Mouse (Mus musculus): ENCODE measurements around the gene Sorbs1.
A peak's percentile ranks its signal among the peaks of the same experiment; 100 is the strongest.

DNA sequence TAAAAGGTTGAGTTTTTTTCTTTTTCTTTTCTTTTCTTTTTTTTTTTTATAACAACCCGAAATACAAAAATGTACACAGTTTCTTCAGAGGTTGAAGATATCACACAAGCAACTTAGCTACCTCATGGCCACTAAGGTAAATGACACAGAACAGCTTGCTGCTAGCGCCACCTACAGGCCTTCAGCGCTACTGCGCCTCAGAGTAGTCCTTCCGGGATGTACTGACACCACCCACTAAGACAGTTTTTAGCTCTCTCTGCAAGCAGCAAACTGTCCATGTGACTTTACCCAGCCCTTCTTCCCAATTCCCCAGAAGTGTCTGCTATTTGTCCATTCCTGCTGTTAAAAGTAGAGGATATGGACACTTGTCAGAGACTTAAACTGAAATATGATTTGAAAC is 167.9 kb downstream of the Sorbs1 start:
- TF ChIP-seq CTCF (IDR thresholded peaks at IDR 0.05; ENCODE audit: low read depth) (peak; percentile 86), EP300 (IDR thresholded peaks at IDR 0.05; ENCODE audit: low read depth) (no peak)
